21 mouse cellular contexts compared by ENCODE assay signal in the genomic region with DNA sequence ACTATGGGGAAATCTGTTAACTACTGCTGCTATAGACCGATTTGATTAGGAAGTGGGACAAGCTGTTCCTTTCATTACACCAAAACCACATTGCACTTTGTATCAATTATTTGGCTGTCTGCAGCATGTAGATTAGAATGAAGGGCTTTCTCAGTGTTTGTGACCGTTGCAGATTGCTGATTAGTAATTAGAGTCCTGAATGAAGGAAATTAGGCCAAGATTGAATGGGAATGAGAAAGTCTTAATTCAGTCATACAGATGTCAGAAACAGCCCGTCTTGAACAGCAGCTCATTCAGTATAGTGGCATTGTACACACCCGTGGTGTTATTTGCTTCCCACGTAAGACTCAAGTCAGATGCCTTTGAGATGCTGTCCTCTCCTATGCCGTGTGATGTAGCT.
A peak's percentile ranks its signal among the peaks of the same experiment; 100 is the strongest.
DNase-seq lines count a peak whose midpoint lies in the region; ATAC-seq and TF ChIP-seq lines count a peak whose summit lies in the region.
"Had no signal": no experiment of that assay in that cellular context is flagged by ENCODE, and none has a peak within 500 bp of the region (broad histone marks: within the 10 kb centered on the region; RNA-seq: fewer than 3 reads in every experiment).

No protein-coding gene starts in this region.

- WGBS in liver, postnatal 0 days (ENCODE audit: insufficient replicate concordance): 71% methylated on average over 6 of the region's 6 CpGs
- 65% methylated on average over 6 of the region's 6 CpGs for WGBS in liver, embryonic 12.5 days (ENCODE audit: insufficient replicate concordance)
- 79% methylated on average over 6 of the region's 6 CpGs for WGBS in stomach, postnatal 0 days
- WGBS in hindbrain, embryonic 14.5 days: 40% methylated on average over 6 of the region's 6 CpGs

- no peak for TF ChIP-seq CTCF in liver, postnatal 0 days (IDR thresholded peaks at IDR 0.05; ENCODE audit: low read depth)
- no peak for TF ChIP-seq CTCF in stomach, postnatal 0 days (IDR thresholded peaks at IDR 0.05; ENCODE audit: low read depth)

- no peak for ATAC-seq in liver, postnatal 0 days
- ATAC-seq in liver, embryonic 12.5 days: no peak
- peak; percentile 48; the same call in 1 of the 2 replicates for ATAC-seq in megakaryocyte progenitor cell, adult 5-6 weeks (replicated peaks; ENCODE audit: poor library complexity)
- no peak for ATAC-seq in stomach, postnatal 0 days (ENCODE audit: low FRiP score, low TSS enrichment)
- no peak for ATAC-seq in hindbrain, embryonic 14.5 days (ENCODE audit: low FRiP score)

- no peak overlapping the region for H3K4me2 ChIP-seq in liver, postnatal 0 days (ENCODE audit: low read depth, low read length)
- H3K4me2 ChIP-seq in liver, embryonic 12.5 days: no peak overlapping the region
- no peak overlapping the region for H3K4me2 ChIP-seq in stomach, postnatal 0 days (replicated peaks; ENCODE audit: low read depth)
- no peak overlapping the region for H3K4me2 ChIP-seq in hindbrain, embryonic 14.5 days (replicated peaks)
- H3K4me2 ChIP-seq: hindbrain, embryonic 13.5 days had no signal

- no peaks in the 10 kb centered on the region for H3K4me1 ChIP-seq in liver, postnatal 0 days (ENCODE audit: insufficient read depth)
- peaks cover 14% of the 10 kb centered on the region for H3K4me1 ChIP-seq in liver, embryonic 12.5 days
- no peaks in the 10 kb centered on the region for H3K4me1 ChIP-seq in stomach, postnatal 0 days (replicated peaks; ENCODE audit: control insufficient read depth, insufficient read depth)
- H3K4me1 ChIP-seq in hindbrain, embryonic 14.5 days (replicated peaks; ENCODE audit: control insufficient read depth, insufficient read depth, low read length): peaks cover 20% of the 10 kb centered on the region; the same call in 1 of the 2 replicates

- no peak overlapping the region for H3K27ac ChIP-seq in liver, postnatal 0 days (ENCODE audit: low read depth)
- no peak overlapping the region for H3K27ac ChIP-seq in liver, embryonic 12.5 days
- no peak overlapping the region for H3K27ac ChIP-seq in stomach, postnatal 0 days (replicated peaks)
- H3K27ac ChIP-seq in hindbrain, embryonic 14.5 days: no peak overlapping the region
- H3K27ac ChIP-seq: hindbrain, embryonic 13.5 days; kidney, postnatal 0 days had no signal

- no peak overlapping the region for H3K4me3 ChIP-seq in liver, postnatal 0 days (ENCODE audit: low read depth, low read length)
- H3K4me3 ChIP-seq in liver, embryonic 12.5 days: no peak overlapping the region
- no peak overlapping the region for H3K4me3 ChIP-seq in stomach, postnatal 0 days (ENCODE audit: low read depth, low read length)
- no peak overlapping the region for H3K4me3 ChIP-seq in hindbrain, embryonic 14.5 days (replicated peaks; ENCODE audit: low read length)
- H3K4me3 ChIP-seq: hindbrain, embryonic 13.5 days; megakaryocyte, embryonic 14.5 days had no signal

- H3K27me3 ChIP-seq in liver, postnatal 0 days (ENCODE audit: insufficient read depth, low read length): no peaks in the 10 kb centered on the region
- H3K27me3 ChIP-seq in liver, embryonic 12.5 days (replicated peaks): no peaks in the 10 kb centered on the region
- H3K27me3 ChIP-seq in stomach, postnatal 0 days (ENCODE audit: control insufficient read depth, insufficient read depth, low read length): no peaks in the 10 kb centered on the region
- H3K27me3 ChIP-seq in hindbrain, embryonic 14.5 days (ENCODE audit: control insufficient read depth, insufficient read depth, low read length): no peaks in the 10 kb centered on the region
- H3K27me3 ChIP-seq: CH12.LX; hindbrain, embryonic 13.5 days; megakaryocyte, embryonic 14.5 days had no signal

- H3K36me3 ChIP-seq in liver, postnatal 0 days (replicated peaks; ENCODE audit: insufficient read depth, low read length): no peaks in the 10 kb centered on the region
- peaks cover 2% of the 10 kb centered on the region; the same call in 1 of the 2 replicates for H3K36me3 ChIP-seq in liver, embryonic 12.5 days
- no peaks in the 10 kb centered on the region for H3K36me3 ChIP-seq in stomach, postnatal 0 days (ENCODE audit: control insufficient read depth, insufficient read depth, low read length)
- H3K36me3 ChIP-seq in hindbrain, embryonic 14.5 days (replicated peaks; ENCODE audit: control insufficient read depth, insufficient read depth): no peaks in the 10 kb centered on the region
- H3K36me3 ChIP-seq: hindbrain, embryonic 13.5 days had no signal

- H3K9ac ChIP-seq in liver, postnatal 0 days (replicated peaks): no peak overlapping the region
- H3K9ac ChIP-seq in liver, embryonic 12.5 days: no peak overlapping the region
- H3K9ac ChIP-seq in stomach, postnatal 0 days (ENCODE audit: low read length): no peak overlapping the region
- no peak overlapping the region for H3K9ac ChIP-seq in hindbrain, embryonic 14.5 days
- H3K9ac ChIP-seq: hindbrain, embryonic 13.5 days had no signal

- H3K9me3 ChIP-seq in liver, postnatal 0 days (ENCODE audit: low read length): no peaks in the 10 kb centered on the region
- H3K9me3 ChIP-seq in liver, embryonic 12.5 days (replicated peaks): no peaks in the 10 kb centered on the region
- H3K9me3 ChIP-seq in stomach, postnatal 0 days (ENCODE audit: control insufficient read depth, low read length): no peaks in the 10 kb centered on the region
- no peaks in the 10 kb centered on the region for H3K9me3 ChIP-seq in hindbrain, embryonic 14.5 days (ENCODE audit: control insufficient read depth, low read length)
- H3K9me3 ChIP-seq: G1E; hindbrain, embryonic 13.5 days; megakaryocyte, embryonic 14.5 days had no signal

- DNase-seq in liver, postnatal 0 days: no peak
- DNase-seq in MN1 (ENCODE audit: low spot score): peak; percentile 59
- DNase-seq in c-Kit-positive CD71-positive TER-119-negative erythroid progenitor cells, embryonic 14.5 days (ENCODE audit: low read depth): peak; percentile 23
- no peak for DNase-seq in stomach, postnatal 0 days (ENCODE audit: low spot score)
- no peak for DNase-seq in embryo, embryonic 10 days (ENCODE audit: low spot score)
- DNase-seq in hindbrain, embryonic 14.5 days (ENCODE audit: low spot score): no peak
- DNase-seq: adrenal gland, postnatal 10 days; B cell, adult 2 months; cerebellum, adult 9-11 months; kidney, adult 2 months; layer of hippocampus, adult 9-11 months; liver; lung, adult 2 months; lung, postnatal 14 days had no signal

- peak; percentile 89 for TF ChIP-seq EP300 in liver, postnatal 0 days (IDR thresholded peaks at IDR 0.05; ENCODE audit: low read depth)
- no peak for TF ChIP-seq EP300 in stomach, postnatal 0 days (optimal IDR thresholded peaks at IDR 0.05)

Comparison
In these comparisons a context has a peak if more than half of its experiments do, and no peak if none do; other contexts are left out.
1. DNase-seq: peak in MN1 (single experiment) and c-Kit-positive CD71-positive TER-119-negative erythroid progenitor cells, embryonic 14.5 days (single experiment); none in liver, postnatal 0 days (single experiment), stomach, postnatal 0 days (single experiment), embryo, embryonic 10 days (single experiment) and hindbrain, embryonic 14.5 days (single experiment).